Mouse (Mus musculus): Measurements from ENCODE around the gene Mdk.

DNA sequence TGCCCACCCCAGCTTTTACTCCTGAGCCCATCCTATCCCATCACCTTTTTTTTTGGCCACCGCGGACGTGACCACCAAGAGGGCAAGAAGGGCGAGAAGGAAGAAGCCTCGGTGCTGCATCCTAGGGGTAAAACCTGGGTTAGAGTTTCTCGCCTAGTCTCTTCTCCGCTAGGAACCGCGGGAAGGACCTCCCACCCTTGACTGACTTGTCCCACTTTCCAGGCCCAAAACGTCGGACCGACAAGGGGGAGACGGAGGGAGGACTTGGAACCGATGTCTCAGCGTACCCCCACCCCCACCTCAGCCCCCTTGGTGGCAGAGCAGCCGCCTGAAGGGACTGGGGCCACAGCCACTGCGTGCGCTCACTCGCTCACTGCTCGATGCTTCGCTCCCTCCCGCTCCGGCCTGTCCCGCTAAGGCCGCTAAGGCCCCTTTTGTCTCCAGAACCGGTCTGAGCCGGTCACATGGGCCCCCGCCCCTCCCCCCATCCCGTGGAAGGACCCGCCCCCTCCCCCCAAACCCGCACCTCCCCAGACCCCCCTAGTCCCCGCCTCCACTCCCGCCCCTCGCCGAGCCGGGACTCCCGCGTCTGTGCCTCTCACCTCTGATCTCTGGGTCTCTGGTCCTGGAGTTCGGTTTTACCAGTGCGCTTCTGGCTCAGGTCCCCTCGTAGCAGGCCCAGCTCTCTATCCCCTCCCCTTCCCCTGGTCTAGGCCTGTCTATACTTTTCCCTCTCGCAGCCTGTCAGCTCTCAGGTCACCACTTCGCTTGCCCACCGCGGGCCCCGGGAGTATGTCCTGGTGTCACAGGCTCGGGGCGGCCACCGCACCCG lies 553 bp downstream of the Mdk start:
- TF ChIP-seq GATA1 (IDR thresholded peaks at IDR 0.05; ENCODE audit: borderline replicate concordance, low read length) (no peak), FLI1 (IDR thresholded peaks at IDR 0.05; ENCODE audit: low read length) (no peak)
